Mouse (Mus musculus) limb, embryonic 15.5 days (tissue): ENCODE results near the gene Frat1. TPM values are rescaled to one million over a fixed set of nuclear protein-coding genes. Genes with fewer than 3 reads are reported as not detected.

Source experiments
- ATAC-seq: fragments of 200-750 bp; cut with Nextera tagmentation; 2 replicates; pipeline ENCODE4 v1.8.0; 2017; ENCODE audit warnings: low read depth, moderate TSS enrichment; ENCODE audit not compliant: insufficient number of reproducible peaks, low FRiP score, low TSS enrichment
- H3K27ac ChIP-seq: fragments of 300-500 bp; sonication (generic); 2 replicates; pipeline ENCODE4 v1.5.1; 2015; ENCODE audit warnings: moderate library complexity, mild to moderate bottlenecking, inconsistent platforms
- H3K27me3 ChIP-seq: fragments of 300-500 bp; sonication (generic); 2 replicates; pipeline ENCODE4 v1.6.1; 2015; ENCODE audit warnings: inconsistent platforms
- H3K36me3 ChIP-seq: fragments of 300-500 bp; sonication (generic); 2 replicates; pipeline ENCODE4 v1.6.1; 2015; ENCODE audit warnings: inconsistent platforms
- H3K4me1 ChIP-seq: fragments of 300-500 bp; sonication (generic); 2 replicates; pipeline ENCODE4 v1.6.1; 2015; ENCODE audit warnings: inconsistent platforms
- H3K4me2 ChIP-seq: fragments of 300-500 bp; sonication (generic); 2 replicates; pipeline ENCODE4 v1.6.1; 2015; ENCODE audit warnings: mild to moderate bottlenecking, inconsistent platforms
- H3K4me3 ChIP-seq: fragments of 300-500 bp; sonication (generic); 2 replicates; pipeline ENCODE4 v1.5.1; 2015; ENCODE audit warnings: mild to moderate bottlenecking, inconsistent platforms
- H3K9ac ChIP-seq: fragments of 300-500 bp; sonication (generic); 2 replicates; pipeline ENCODE4 v1.6.1; 2015; ENCODE audit warnings: inconsistent platforms
- H3K9me3 ChIP-seq: fragments of 300-500 bp; sonication (generic); 2 replicates; pipeline ENCODE4 v1.6.1; 2016; ENCODE audit warnings: inconsistent platforms
- WGBS: fragments of 180-500 bp; shearing (Covaris S2); methylation state at CpG from one replicate; pipeline ENCODE4 v1.1.7; 2015; 5-methylcytosine and 5-hydroxymethylcytosine counted together
- polyA plus RNA-seq: library from polyadenylated mRNA; unstranded; fragments of >200 nt; fragmentation: Nextera tagmentation; extraction: Ambion mirVana; gene quantifications from 2 replicates; pipeline ENCODE4 v1.2.1, GENCODE M21; 2015

The Frat1 gene
- polyA plus RNA-seq, 1 experiment from 2014 or later, result 4.0 TPM

DNA sequence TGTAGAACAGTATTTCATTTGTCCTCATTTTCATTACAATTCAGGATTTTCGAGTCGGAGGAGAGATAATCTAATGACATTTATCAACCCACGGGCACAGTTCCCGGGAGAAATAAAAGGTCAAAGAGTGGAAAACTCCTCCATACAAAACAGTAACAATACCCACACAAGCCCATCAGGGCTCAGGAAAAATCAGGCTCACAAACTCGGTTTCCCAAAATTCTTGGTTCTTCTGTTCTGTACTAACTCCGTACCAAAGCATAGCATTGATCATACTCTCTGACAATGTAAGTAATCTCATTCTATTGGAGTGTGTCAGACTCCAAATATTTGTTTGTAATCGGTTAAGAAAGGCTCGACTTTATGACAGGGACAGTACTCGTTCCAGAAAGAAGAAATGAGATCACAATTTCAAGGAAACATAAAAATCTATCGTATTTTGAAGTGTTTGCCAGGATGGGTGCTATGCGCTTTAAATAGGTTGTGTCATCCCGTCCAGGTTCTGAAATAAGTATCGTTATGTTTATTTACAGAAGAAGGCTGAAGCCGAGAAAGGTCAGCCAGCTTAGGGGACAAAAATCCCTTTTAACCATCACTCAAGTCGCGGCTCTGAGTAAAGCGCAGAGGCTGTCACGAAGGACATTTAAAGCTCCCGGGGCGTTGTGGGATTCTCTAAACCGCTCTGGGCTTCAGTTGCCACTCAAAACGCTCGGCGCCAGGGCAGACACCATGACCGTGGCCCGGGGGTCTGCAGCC is 28.6 kb upstream of the Frat1 start:
- no peaks in the 10 kb centered on the region for H3K36me3 ChIP-seq
- H3K9me3 ChIP-seq, result no peaks in the 10 kb centered on the region
- no peak for ATAC-seq
- H3K27ac ChIP-seq, result peak overlapping the region; percentile 74
- peak overlapping the region; percentile 69 for H3K4me3 ChIP-seq
- no peaks in the 10 kb centered on the region for H3K27me3 ChIP-seq
- peaks cover 29% of the 10 kb centered on the region for H3K4me1 ChIP-seq
- H3K9ac ChIP-seq, result peak overlapping the region; percentile 60
- peak overlapping the region; percentile 75 for H3K4me2 ChIP-seq
- WGBS, result 6% methylated on average over 26 of the region's 26 CpGs

- H3K9me3 ChIP-seq, result no peaks in the 10 kb centered on the region
- peak within 1 kb of the TSS; percentile 74 for H3K27ac ChIP-seq
- peak within 1 kb of the TSS; percentile 75 for H3K4me2 ChIP-seq
- peak within 1 kb of the TSS; percentile 60 for H3K9ac ChIP-seq
- H3K4me1 ChIP-seq, result peaks cover 24% of the 10 kb centered on the region
- peak; percentile 99 for ATAC-seq
- H3K4me3 ChIP-seq, result peak within 1 kb of the TSS; percentile 69
- H3K36me3 ChIP-seq, result no peaks in the 10 kb centered on the region
- under 1% methylated on average over 46 of the region's 48 CpGs for WGBS
- H3K27me3 ChIP-seq, result no peaks in the 10 kb centered on the region
Measured at GRCm38 (mm10) chr19:41801742-41802369, 27.9 kb upstream of the Frat1 start, which contains the start of gene Arhgap19. TSS of gene Arhgap19 (minus strand) at chr19:41802047.

- WGBS, result 43% methylated on average over 7 of the region's 7 CpGs
- Histone ChIP-seq H3K4me2 (no peak overlapping the region), H3K27ac (no peak overlapping the region), H3K4me1 (peaks cover 21% of the 10 kb centered on the region), H3K36me3 (no peaks in the 10 kb centered on the region), H3K4me3 (no peak overlapping the region), H3K9ac (no peak overlapping the region), H3K9me3 (no peaks in the 10 kb centered on the region), H3K27me3 (no peaks in the 10 kb centered on the region)
- no peak for ATAC-seq
Measured at GRCm38 (mm10) chr19:41803322-41803721, 26.4 kb upstream of the Frat1 start.

DNA sequence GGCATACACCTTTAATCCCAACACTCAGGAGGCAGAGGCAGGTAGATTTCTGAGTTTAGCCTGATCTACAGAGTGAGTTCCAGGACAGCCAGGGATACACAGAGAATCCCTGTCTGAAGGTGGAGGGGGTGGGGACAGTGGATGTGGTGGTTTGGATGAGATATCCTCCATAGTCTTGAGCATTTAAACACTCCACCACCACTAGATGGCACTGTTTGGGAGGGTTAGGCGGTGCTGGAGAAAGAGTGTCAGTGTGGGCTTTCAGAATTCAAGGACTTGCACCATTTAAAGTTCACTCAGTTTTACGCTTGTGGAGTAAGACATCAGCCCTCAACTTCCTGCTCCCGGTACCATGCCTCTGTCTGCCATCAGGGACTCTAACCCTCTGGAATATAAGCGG is 23.9 kb upstream of the Frat1 start:
- no peak for ATAC-seq
- Histone ChIP-seq H3K9ac (no peak overlapping the region), H3K4me2 (no peak overlapping the region), H3K9me3 (no peaks in the 10 kb centered on the region), H3K4me1 (peaks cover 11% of the 10 kb centered on the region), H3K27ac (no peak overlapping the region), H3K4me3 (no peak overlapping the region), H3K27me3 (no peaks in the 10 kb centered on the region), H3K36me3 (no peaks in the 10 kb centered on the region)
- WGBS, result 87% methylated on average over 4 of the region's 4 CpGs

DNA sequence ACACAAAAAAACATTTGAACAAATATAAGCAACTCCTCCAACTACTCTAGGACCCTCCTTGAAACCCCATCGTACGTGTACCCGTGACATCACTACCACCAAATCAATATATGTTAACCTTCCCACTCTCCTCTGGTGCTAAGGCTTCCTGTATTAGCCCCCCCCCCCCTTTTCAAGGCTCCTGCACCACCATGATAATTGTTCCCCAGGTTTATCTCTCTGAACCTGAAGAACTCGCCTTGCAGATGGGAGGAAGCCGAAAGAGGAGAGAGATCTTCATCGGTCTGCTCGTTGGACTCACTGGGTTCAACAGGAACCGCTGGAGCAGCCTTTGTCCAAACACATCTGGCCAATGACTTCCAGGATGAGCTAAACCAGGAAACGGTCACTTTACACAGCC is 22.3 kb upstream of the Frat1 start:
- H3K27ac ChIP-seq, result no peak overlapping the region
- no peak for ATAC-seq
- 86% methylated on average over 9 of the region's 9 CpGs for WGBS
- H3K4me1 ChIP-seq, result 0 out of 2 replicates have a peak, but pooled peaks cover 5% of the 10 kb centered on the region
- no peak overlapping the region for H3K4me2 ChIP-seq
- no peaks in the 10 kb centered on the region for H3K9me3 ChIP-seq
- H3K4me3 ChIP-seq, result no peak overlapping the region
- no peaks in the 10 kb centered on the region for H3K36me3 ChIP-seq
- H3K9ac ChIP-seq, result no peak overlapping the region
- no peaks in the 10 kb centered on the region for H3K27me3 ChIP-seq

DNA sequence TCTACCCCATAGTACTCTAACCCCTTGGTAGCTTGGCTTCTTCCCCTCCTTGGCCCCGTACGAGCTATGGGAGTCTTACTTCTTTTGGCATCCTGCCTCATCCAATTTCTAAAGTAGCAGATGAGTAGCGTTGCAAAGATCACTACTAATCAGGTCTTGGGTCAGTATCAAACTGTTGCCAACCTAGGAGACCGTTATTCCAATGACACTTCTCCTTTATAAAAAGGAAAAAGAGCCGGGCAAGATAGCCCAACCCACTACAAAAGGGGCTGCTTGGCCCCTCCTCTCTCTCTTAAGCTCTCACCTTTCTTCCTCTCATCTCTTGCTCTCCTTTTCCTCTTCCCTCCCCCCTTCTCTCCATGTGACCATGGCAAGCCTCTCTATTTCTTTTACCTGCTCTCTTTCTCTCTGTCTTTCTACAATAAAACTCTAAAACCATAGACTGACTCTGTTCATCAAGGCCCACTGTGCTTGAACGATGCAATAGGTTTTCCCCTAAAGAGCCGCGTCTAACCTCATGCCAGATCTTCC is 21.6 kb upstream of the Frat1 start:
- Histone ChIP-seq H3K9ac (no peak overlapping the region), H3K4me2 (no peak overlapping the region), H3K4me1 (0 out of 2 replicates have a peak, but pooled peaks cover 2% of the 10 kb centered on the region), H3K27ac (no peak overlapping the region), H3K9me3 (no peaks in the 10 kb centered on the region), H3K36me3 (no peaks in the 10 kb centered on the region), H3K27me3 (no peaks in the 10 kb centered on the region), H3K4me3 (no peak overlapping the region)
- WGBS, result 74% methylated on average over 8 of the region's 8 CpGs
- no peak for ATAC-seq

- no peak overlapping the region for H3K4me2 ChIP-seq
- H3K4me3 ChIP-seq, result no peak overlapping the region
- ATAC-seq, result no peak
- no peaks in the 10 kb centered on the region for H3K9me3 ChIP-seq
- no peak overlapping the region for H3K9ac ChIP-seq
- H3K4me1 ChIP-seq, result no peaks in the 10 kb centered on the region
- no peaks in the 10 kb centered on the region for H3K36me3 ChIP-seq
- H3K27me3 ChIP-seq, result no peaks in the 10 kb centered on the region
- H3K27ac ChIP-seq, result no peak overlapping the region
- WGBS, result 83% methylated on average over 5 of the region's 5 CpGs
Measured at GRCm38 (mm10) chr19:41810074-41810473, 19.7 kb upstream of the Frat1 start.

DNA sequence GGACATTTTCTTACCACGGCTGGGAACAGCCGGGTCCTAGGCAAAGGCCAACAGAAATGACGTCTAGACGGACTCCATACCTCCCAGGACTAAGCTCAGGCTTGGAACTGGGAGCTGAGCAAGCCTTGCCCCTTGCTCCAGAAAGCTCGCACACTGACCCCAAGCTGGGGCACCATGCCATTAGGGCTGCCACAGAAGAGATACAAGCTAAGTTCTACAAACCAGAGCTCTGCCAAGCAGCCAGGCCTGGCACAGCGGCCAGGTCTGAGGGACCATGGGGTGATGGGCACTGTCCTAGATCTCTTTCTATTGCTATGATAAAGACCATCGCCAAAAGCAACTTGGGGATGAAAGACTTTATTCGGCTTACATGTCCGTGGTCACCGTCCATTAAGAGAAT is 17.2 kb upstream of the Frat1 start:
- peaks cover 6% of the 10 kb centered on the region; the same call in 1 of the 2 replicates for H3K4me1 ChIP-seq
- H3K9ac ChIP-seq, result no peak overlapping the region
- no peak overlapping the region for H3K4me3 ChIP-seq
- no peak for ATAC-seq
- H3K27me3 ChIP-seq, result no peaks in the 10 kb centered on the region
- 90% methylated on average over 10 of the region's 10 CpGs for WGBS
- H3K4me2 ChIP-seq, result no peak overlapping the region
- H3K36me3 ChIP-seq, result no peaks in the 10 kb centered on the region
- H3K9me3 ChIP-seq, result no peaks in the 10 kb centered on the region
- H3K27ac ChIP-seq, result no peak overlapping the region

- H3K27me3 ChIP-seq, result no peaks in the 10 kb centered on the region
- no peaks in the 10 kb centered on the region for H3K36me3 ChIP-seq
- no peak overlapping the region for H3K27ac ChIP-seq
- H3K4me2 ChIP-seq, result no peak overlapping the region
- H3K9ac ChIP-seq, result no peak overlapping the region
- H3K9me3 ChIP-seq, result no peaks in the 10 kb centered on the region
- WGBS, result 88% methylated on average over 4 of the region's 4 CpGs
- ATAC-seq, result no peak
- H3K4me1 ChIP-seq, result peaks cover 6% of the 10 kb centered on the region; the same call in 1 of the 2 replicates
- H3K4me3 ChIP-seq, result no peak overlapping the region
Measured at GRCm38 (mm10) chr19:41813374-41813773, 16.4 kb upstream of the Frat1 start.

DNA sequence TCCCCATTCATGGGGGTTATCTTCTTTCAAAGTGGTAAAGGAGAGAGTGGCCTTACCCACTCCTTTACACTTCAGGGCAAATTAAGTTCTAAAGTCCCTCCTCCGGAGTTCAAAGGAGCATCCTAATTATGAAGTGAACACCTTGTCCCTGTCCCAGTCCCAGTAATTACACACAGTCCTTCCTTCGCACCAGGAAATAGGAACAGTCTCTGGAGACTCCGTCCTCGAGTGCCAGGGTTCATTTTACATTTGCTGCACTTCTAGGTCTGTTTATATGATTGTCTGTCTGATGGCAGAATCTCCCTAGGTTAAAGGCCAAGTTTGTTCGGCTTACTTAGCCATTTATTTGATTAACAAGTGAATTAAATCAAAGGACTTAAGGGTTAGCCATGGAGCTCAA is 13.4 kb upstream of the Frat1 start:
- Histone ChIP-seq H3K9me3 (no peaks in the 10 kb centered on the region), H3K9ac (no peak overlapping the region), H3K4me2 (no peak overlapping the region), H3K4me3 (no peak overlapping the region), H3K36me3 (no peaks in the 10 kb centered on the region), H3K27ac (no peak overlapping the region), H3K4me1 (peaks cover 6% of the 10 kb centered on the region; the same call in 1 of the 2 replicates), H3K27me3 (no peaks in the 10 kb centered on the region)
- ATAC-seq, result no peak
- WGBS, result 52% methylated on average over 5 of the region's 5 CpGs

GRCm38 (mm10) chr19:41816915-41817314 is 12.9 kb upstream of the Frat1 start:
- H3K9ac ChIP-seq, result no peak overlapping the region
- peak overlapping the region; percentile 48; the same call in 1 of the 2 replicates for H3K27ac ChIP-seq
- WGBS, result 40% methylated on average over 5 of the region's 5 CpGs
- 0 out of 2 replicates have a peak, but pooled peaks have one; percentile 24 for ATAC-seq
- H3K36me3 ChIP-seq, result no peaks in the 10 kb centered on the region
- H3K27me3 ChIP-seq, result no peaks in the 10 kb centered on the region
- no peaks in the 10 kb centered on the region for H3K9me3 ChIP-seq
- no peak overlapping the region for H3K4me2 ChIP-seq
- H3K4me1 ChIP-seq, result peaks cover 6% of the 10 kb centered on the region; the same call in 1 of the 2 replicates
- H3K4me3 ChIP-seq, result no peak overlapping the region

GRCm38 (mm10) chr19:41817325-41817724 is 12.4 kb upstream of the Frat1 start:
- H3K4me1 ChIP-seq, result peaks cover 6% of the 10 kb centered on the region; the same call in 1 of the 2 replicates
- H3K4me3 ChIP-seq, result no peak overlapping the region
- no peak overlapping the region for H3K4me2 ChIP-seq
- H3K9ac ChIP-seq, result no peak overlapping the region
- H3K27me3 ChIP-seq, result no peaks in the 10 kb centered on the region
- 0 out of 2 replicates have a peak, but pooled peaks have one; percentile 44 for ATAC-seq
- WGBS, result 40% methylated on average over 10 of the region's 10 CpGs
- H3K27ac ChIP-seq, result peak overlapping the region; percentile 48; the same call in 1 of the 2 replicates
- H3K9me3 ChIP-seq, result no peaks in the 10 kb centered on the region
- no peaks in the 10 kb centered on the region for H3K36me3 ChIP-seq
